Mouse (Mus musculus): ENCODE results near the gene Desi2.

DNA sequence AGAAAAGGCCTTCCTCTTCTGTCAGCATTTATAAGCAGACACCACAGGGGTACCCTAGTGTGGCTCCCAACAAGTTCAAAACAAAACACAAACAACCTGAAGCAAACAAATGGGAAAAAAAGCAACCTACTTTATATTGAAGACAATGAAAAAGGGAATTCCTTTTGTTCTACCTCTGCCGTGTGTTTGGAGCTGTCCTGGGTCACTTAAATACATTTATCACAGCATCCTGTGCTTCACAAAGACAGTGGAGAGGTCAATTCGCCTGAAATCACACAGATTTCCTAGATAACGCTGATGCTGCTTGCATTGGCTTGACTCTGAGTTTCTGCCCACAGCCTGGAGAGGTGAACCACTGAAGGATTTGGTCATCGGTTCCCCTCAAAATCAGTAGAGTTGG lies 67.4 kb downstream of the Desi2 start:
- TF ChIP-seq CTCF (conservative IDR thresholded peaks at IDR 0.05 in 1 of 2, IDR thresholded peaks at IDR 0.05 in 1 of 2; ENCODE audit: low read depth in 2 of 2, low read length in 2 of 2) (no peak), POLR2A (IDR thresholded peaks at IDR 0.05; ENCODE audit: low read depth, low read length) (no peak), RCOR1 (conservative IDR thresholded peaks at IDR 0.05; ENCODE audit: low read depth, low read length) (no peak), USF1 (IDR thresholded peaks at IDR 0.05; ENCODE audit: low read depth, low read length) (no peak), BHLHE40 (IDR thresholded peaks at IDR 0.05; ENCODE audit: low read depth, low read length) (no peak), MXI1 (IDR thresholded peaks at IDR 0.05; ENCODE audit: low read depth, low read length) (no peak), ZKSCAN1 (IDR thresholded peaks at IDR 0.05; ENCODE audit: borderline replicate concordance, low read depth, low read length) (no peak), TCF12 (IDR thresholded peaks at IDR 0.05; ENCODE audit: low read depth, low read length) (no peak), MAFK (IDR thresholded peaks at IDR 0.05; ENCODE audit: insufficient replicate concordance, low read length) (no peak)
